In genomic region chr7:34265876-34266346, GRCm38 (mm10) we compare ENCODE assay signal across 9 mouse cellular contexts. TPM values are rescaled to one million over a fixed set of nuclear protein-coding genes. Genes with fewer than 3 reads are reported as not detected.
DNase-seq lines count a peak whose midpoint lies in the region; ATAC-seq and TF ChIP-seq lines count a peak whose summit lies in the region.
"Had no signal": no experiment of that assay in that cellular context is flagged by ENCODE, and none has a peak within 500 bp of the region (broad histone marks: within the 10 kb centered on the region; RNA-seq: fewer than 3 reads in every experiment).

No protein-coding gene starts in this region.

- TF ChIP-seq CTCF in liver, adult 2 months (IDR thresholded peaks at IDR 0.05; ENCODE audit: low read depth, low read length), result peak; percentile 67

- H3K9me3 ChIP-seq in neural tube, embryonic 15.5 days (replicated peaks), result no peaks in the 10 kb centered on the region

- TF ChIP-seq POLR2A in liver, adult 2 months (IDR thresholded peaks at IDR 0.05; ENCODE audit: extremely low read depth, insufficient read depth, low read length), result no peak

- H3K4me2 ChIP-seq in neural tube, embryonic 15.5 days, result no peak overlapping the region

- no peaks in the 10 kb centered on the region for H3K27me3 ChIP-seq in neural tube, embryonic 15.5 days (replicated peaks)
- no peaks in the 10 kb centered on the region for H3K27me3 ChIP-seq in liver, adult 2 months (ENCODE audit: control insufficient read depth, insufficient read depth, low read length)

- no peak overlapping the region; the same call in 1 of the 2 replicates for H3K27ac ChIP-seq in neural tube, embryonic 15.5 days (replicated peaks)
- peak overlapping the region; percentile 57 for H3K27ac ChIP-seq in liver, adult 2 months (replicated peaks; ENCODE audit: insufficient read depth, low read depth, low read length)

- no peak for ATAC-seq in neural tube, embryonic 15.5 days (ENCODE audit: low FRiP score)

- DNase-seq in neural tube, embryonic 10.5 days (ENCODE audit: extremely low spot score, low spot score), result peak; percentile 17
- DNase-seq in cerebellum, adult 9-10 months, result peak; percentile 86
- peak; percentile 58 for DNase-seq in gastrocnemius, postnatal 25 days
- peak; percentile 66 to 79 for DNase-seq in kidney, adult 8-10 months
- DNase-seq in liver, adult 2 months (ENCODE audit: extremely low read depth, low read depth, low spot score), result peak; percentile 84
- DNase-seq in ovary, postnatal 10 days (ENCODE audit: low spot score), result peak; percentile 10
- peak; percentile 48 for DNase-seq in thymus, postnatal 25 days

- 57% methylated on average over 5 of the region's 5 CpGs for WGBS in neural tube, embryonic 15.5 days
- 8% methylated on average over 5 of the region's 5 CpGs for WGBS in liver, adult 2 months

- peaks cover 6% of the 10 kb centered on the region; the same call in 1 of the 2 replicates for H3K4me1 ChIP-seq in neural tube, embryonic 15.5 days
- H3K4me1 ChIP-seq in liver, adult 2 months (ENCODE audit: control insufficient read depth, insufficient read depth, low read length), result peaks cover 6% of the 10 kb centered on the region

- H3K4me3 ChIP-seq in neural tube, embryonic 15.5 days (replicated peaks), result no peak overlapping the region
- H3K4me3 ChIP-seq in liver, adult 2 months (ENCODE audit: insufficient read depth, low read depth, low read length), result no peak overlapping the region

- H3K36me3 ChIP-seq in neural tube, embryonic 15.5 days, result peaks cover 9% of the 10 kb centered on the region
- H3K36me3 ChIP-seq in liver, adult 2 months (ENCODE audit: control insufficient read depth, insufficient read depth, low read length), result peaks cover 19% of the 10 kb centered on the region

- H3K9ac ChIP-seq in neural tube, embryonic 15.5 days (replicated peaks), result no peak overlapping the region
- H3K9ac ChIP-seq in liver, adult 2 months (ENCODE audit: low read depth, low read length), result no peak overlapping the region

- no peaks in the 10 kb centered on the region for H3K79me2 ChIP-seq in liver, adult 2 months (ENCODE audit: control insufficient read depth, insufficient read depth, low read length)

RNA-seq across cellular contexts. Expression of gene Gm6096, which starts 15.1 kb away (rescaled TPM):
- polyA plus RNA-seq in neural tube, embryonic 15.5 days (2015; fragmentation: Nextera tagmentation; extraction: Ambion mirVana), result not detected in 2 replicates
- total RNA-seq in gastrocnemius, postnatal 25 days (2021), result not detected
- total RNA-seq in liver, adult 2 months (2014; rRNA removed), result not detected in 2 replicates
- not detected in 2 replicates for polyA plus RNA-seq in liver, adult 2 months (2012; rRNA removed)
- total RNA-seq: adrenal gland, postnatal 4 days had no signal

RNA-seq across cellular contexts. Expression of gene Gpi1, which starts 35.8 kb away (rescaled TPM):
- 326 and 346 TPM in 2 replicates for polyA plus RNA-seq in neural tube, embryonic 15.5 days (2015; fragmentation: Nextera tagmentation; extraction: Ambion mirVana)
- total RNA-seq in gastrocnemius, postnatal 25 days (2021), result 1,000 to 10,000 TPM in 1 of 2 experiments, 100 to 1,000 TPM in 1; 948 to 1,062 TPM
- 61.8 and 74.2 TPM in 2 replicates for total RNA-seq in liver, adult 2 months (2014; rRNA removed)
- polyA plus RNA-seq in liver, adult 2 months (2012; rRNA removed), result 100 and 127 TPM in 2 replicates

RNA-seq across cellular contexts. Expression of gene 4931406P16Rik, which starts 47.4 kb away (rescaled TPM):
- polyA plus RNA-seq in neural tube, embryonic 15.5 days (2015; fragmentation: Nextera tagmentation; extraction: Ambion mirVana), result 30.1 and 30.8 TPM in 2 replicates
- total RNA-seq in gastrocnemius, postnatal 25 days (2021), result 10 to 100 TPM; 31.6 to 38.9 TPM
- 11.7 and 12.6 TPM in 2 replicates for total RNA-seq in liver, adult 2 months (2014; rRNA removed)
- polyA plus RNA-seq in liver, adult 2 months (2012; rRNA removed), result 6.9 and 10.1 TPM in 2 replicates

Comparison
In these comparisons a context has a peak if more than half of its experiments do, and no peak if none do; other contexts are left out.
1. DNase-seq: peak in every context shown above with its lines; median percentile 86 in cerebellum, adult 9-10 months; 84 in liver, adult 2 months; 72 in kidney, adult 8-10 months; 58 in gastrocnemius, postnatal 25 days; 48 in thymus, postnatal 25 days; 17 in neural tube, embryonic 10.5 days; 10 in ovary, postnatal 10 days.
2. RNA of gene Gpi1, which starts 35.8 kb away (total RNA-seq): 948 to 1,062 TPM in gastrocnemius, postnatal 25 days; 61.8 to 74.2 TPM in liver, adult 2 months; every median in the first group is over 10 times any median in the second.